ENCODE assay signal across 8 mouse cellular contexts in genomic region chr1:64736681-64737501, GRCm38 (mm10). TPM values are rescaled to one million over a fixed set of nuclear protein-coding genes. Genes with fewer than 3 reads are reported as not detected.
DNase-seq lines count a peak whose midpoint lies in the region; ATAC-seq and TF ChIP-seq lines count a peak whose summit lies in the region.

No protein-coding gene starts in this region.

- H3K4me1 ChIP-seq in bone marrow macrophage, adult 2 months (ENCODE audit: control insufficient read depth, insufficient read depth, low read length) = peaks cover 3% of the 10 kb centered on the region; the same call in 1 of the 2 replicates
- H3K4me1 ChIP-seq in forebrain, embryonic 13.5 days = peaks cover 59% of the 10 kb centered on the region
- peaks cover 27% of the 10 kb centered on the region; the same call in 1 of the 2 replicates for H3K4me1 ChIP-seq in intestine, embryonic 16.5 days (ENCODE audit: control insufficient read depth, insufficient read depth, low read length)
- peaks cover 38% of the 10 kb centered on the region for H3K4me1 ChIP-seq in midbrain, embryonic 15.5 days

- no peaks in the 10 kb centered on the region for H3K36me3 ChIP-seq in forebrain, embryonic 13.5 days (ENCODE audit: poor library complexity, severe bottlenecking)
- no peaks in the 10 kb centered on the region; the same call in 1 of the 2 replicates for H3K36me3 ChIP-seq in intestine, embryonic 16.5 days (ENCODE audit: control insufficient read depth, insufficient read depth, low read length)
- no peaks in the 10 kb centered on the region for H3K36me3 ChIP-seq in midbrain, embryonic 15.5 days (replicated peaks)

- no peak overlapping the region for H3K27ac ChIP-seq in bone marrow macrophage, adult 2 months (ENCODE audit: insufficient read depth, low read depth, low read length)
- H3K27ac ChIP-seq in forebrain, embryonic 13.5 days = no peak overlapping the region
- H3K27ac ChIP-seq in intestine, embryonic 16.5 days (ENCODE audit: low read length) = peak overlapping the region; percentile 92
- H3K27ac ChIP-seq in midbrain, embryonic 15.5 days = no peak overlapping the region

- peaks cover 78% of the 10 kb centered on the region for H3K27me3 ChIP-seq in forebrain, embryonic 13.5 days
- H3K27me3 ChIP-seq in intestine, embryonic 16.5 days (replicated peaks; ENCODE audit: control insufficient read depth, insufficient read depth, low read length) = no peaks in the 10 kb centered on the region; the same call in 1 of the 2 replicates
- H3K27me3 ChIP-seq in midbrain, embryonic 15.5 days (replicated peaks) = peaks cover 54% of the 10 kb centered on the region

- peak overlapping the region; percentile 75 for H3K4me3 ChIP-seq in bone marrow macrophage, adult 2 months (ENCODE audit: insufficient read depth, low read length)
- peak overlapping the region; percentile 57 for H3K4me3 ChIP-seq in forebrain, embryonic 13.5 days
- peak overlapping the region; percentile 90 for H3K4me3 ChIP-seq in intestine, embryonic 16.5 days (ENCODE audit: low read length)
- peak overlapping the region; percentile 51 for H3K4me3 ChIP-seq in midbrain, embryonic 15.5 days

- peak overlapping the region; percentile 67 for H3K9ac ChIP-seq in forebrain, embryonic 13.5 days
- peak overlapping the region; percentile 88 for H3K9ac ChIP-seq in intestine, embryonic 16.5 days (ENCODE audit: low read depth, low read length)
- peak overlapping the region; percentile 15; the same call in 1 of the 2 replicates for H3K9ac ChIP-seq in midbrain, embryonic 15.5 days

- WGBS in forebrain, embryonic 13.5 days = under 1% methylated on average over 40 of the region's 56 CpGs
- WGBS in intestine, embryonic 16.5 days = under 1% methylated on average over 54 of the region's 56 CpGs
- WGBS in midbrain, embryonic 15.5 days = 0% methylated on average over 53 of the region's 56 CpGs

- TF ChIP-seq CTCF in bone marrow macrophage, adult 2 months (IDR thresholded peaks at IDR 0.05; ENCODE audit: low read depth, low read length) = no peak

- no peak for TF ChIP-seq POLR2A in bone marrow macrophage, adult 2 months (IDR thresholded peaks at IDR 0.05; ENCODE audit: borderline replicate concordance, low read depth, low read length)

- no peaks in the 10 kb centered on the region for H3K9me3 ChIP-seq in forebrain, embryonic 13.5 days (replicated peaks)
- H3K9me3 ChIP-seq in intestine, embryonic 16.5 days (ENCODE audit: control insufficient read depth, low read length) = no peaks in the 10 kb centered on the region
- no peaks in the 10 kb centered on the region for H3K9me3 ChIP-seq in midbrain, embryonic 15.5 days

- H3K4me2 ChIP-seq in forebrain, embryonic 13.5 days = peak overlapping the region; percentile 98
- peak overlapping the region; percentile 98 for H3K4me2 ChIP-seq in intestine, embryonic 16.5 days (ENCODE audit: low read depth, low read length)
- H3K4me2 ChIP-seq in midbrain, embryonic 15.5 days = peak overlapping the region; percentile 74

- ATAC-seq in forebrain, embryonic 13.5 days = no peak
- no peak; the same call in 1 of the 2 replicates for ATAC-seq in intestine, embryonic 16.5 days
- no peak; the same call in 1 of the 2 replicates for ATAC-seq in midbrain, embryonic 15.5 days (replicated peaks)
- no peak for ATAC-seq in granulocyte monocyte progenitor cell, adult 5-6 weeks (replicated peaks; ENCODE audit: poor library complexity, severe bottlenecking)

- DNase-seq in embryo, embryonic 10 days (ENCODE audit: low spot score) = peak; percentile 22
- DNase-seq in embryo, embryonic 9.5 days (ENCODE audit: extremely low spot score) = no peak
- peak; percentile 55 for DNase-seq in 3T3-L1 (ENCODE audit: low read depth, low spot score)

RNA-seq across cellular contexts. Expression of gene Fzd5, which starts 0.7 kb away (rescaled TPM):
- polyA plus RNA-seq in bone marrow macrophage, adult 2 months (2012; ENCODE audit: insufficient read depth, insufficient read length, missing spikeins) = 2.4 TPM in 2 replicates
- 0.56 and 0.65 TPM in 2 replicates for polyA plus RNA-seq in forebrain, embryonic 13.5 days (2015; fragmentation: Nextera tagmentation; extraction: Ambion mirVana)
- 5.7 and 6.1 TPM in 2 replicates for polyA plus RNA-seq in intestine, embryonic 16.5 days (2015; fragmentation: Nextera tagmentation; extraction: Ambion mirVana)
- 0.45 and 0.50 TPM in 2 replicates for polyA plus RNA-seq in midbrain, embryonic 15.5 days (2015; fragmentation: Nextera tagmentation; extraction: Ambion mirVana)
- 1.2 and 1.6 TPM in 2 replicates for total RNA-seq in granulocyte monocyte progenitor cell, adult 5-6 weeks (2014; fragmentation: Nextera tagmentation)
- total RNA-seq in granulocyte monocyte progenitor cell, adult 5-6 weeks (2017) = 1.1 and 1.2 TPM in 2 replicates

RNA-seq across cellular contexts. Expression of gene Ccnyl1, which starts 46.6 kb away (rescaled TPM):
- 8.3 and 8.5 TPM in 2 replicates for polyA plus RNA-seq in bone marrow macrophage, adult 2 months (2012; ENCODE audit: insufficient read depth, insufficient read length, missing spikeins)
- polyA plus RNA-seq in forebrain, embryonic 13.5 days (2015; fragmentation: Nextera tagmentation; extraction: Ambion mirVana) = 4.2 and 4.3 TPM in 2 replicates
- polyA plus RNA-seq in intestine, embryonic 16.5 days (2015; fragmentation: Nextera tagmentation; extraction: Ambion mirVana) = 3.8 TPM in 2 replicates
- polyA plus RNA-seq in midbrain, embryonic 15.5 days (2015; fragmentation: Nextera tagmentation; extraction: Ambion mirVana) = 5.6 and 5.8 TPM in 2 replicates
- 7.6 and 7.8 TPM in 2 replicates for total RNA-seq in granulocyte monocyte progenitor cell, adult 5-6 weeks (2014; fragmentation: Nextera tagmentation)
- total RNA-seq in granulocyte monocyte progenitor cell, adult 5-6 weeks (2017) = 5.1 and 7.6 TPM in 2 replicates

Comparison
In these comparisons a context has a peak if more than half of its experiments do, and no peak if none do; other contexts are left out.
1. H3K9ac ChIP-seq: peak in every context shown above with its lines; median percentile 88 in intestine, embryonic 16.5 days; 67 in forebrain, embryonic 13.5 days; 15 in midbrain, embryonic 15.5 days.